Mouse (Mus musculus) embryonic fibroblast, embryonic 13.5 days (primary cell): ENCODE results near the gene Rnf114.

ENCODE experiments used
- CTCF ChIP-seq: IDR thresholded peaks from 2 replicates; pipeline ENCODE4 v1.5.1; 2011; ENCODE audit warnings: mild to moderate bottlenecking, control low read depth, low read length, moderate library complexity, borderline replicate concordance; ENCODE audit not compliant: insufficient read depth
- POLR2A ChIP-seq: IDR thresholded peaks from 2 replicates; pipeline ENCODE4 v1.6.1; 2011; ENCODE audit warnings: low read depth, mild to moderate bottlenecking, control low read depth, low read length, moderate library complexity

DNA sequence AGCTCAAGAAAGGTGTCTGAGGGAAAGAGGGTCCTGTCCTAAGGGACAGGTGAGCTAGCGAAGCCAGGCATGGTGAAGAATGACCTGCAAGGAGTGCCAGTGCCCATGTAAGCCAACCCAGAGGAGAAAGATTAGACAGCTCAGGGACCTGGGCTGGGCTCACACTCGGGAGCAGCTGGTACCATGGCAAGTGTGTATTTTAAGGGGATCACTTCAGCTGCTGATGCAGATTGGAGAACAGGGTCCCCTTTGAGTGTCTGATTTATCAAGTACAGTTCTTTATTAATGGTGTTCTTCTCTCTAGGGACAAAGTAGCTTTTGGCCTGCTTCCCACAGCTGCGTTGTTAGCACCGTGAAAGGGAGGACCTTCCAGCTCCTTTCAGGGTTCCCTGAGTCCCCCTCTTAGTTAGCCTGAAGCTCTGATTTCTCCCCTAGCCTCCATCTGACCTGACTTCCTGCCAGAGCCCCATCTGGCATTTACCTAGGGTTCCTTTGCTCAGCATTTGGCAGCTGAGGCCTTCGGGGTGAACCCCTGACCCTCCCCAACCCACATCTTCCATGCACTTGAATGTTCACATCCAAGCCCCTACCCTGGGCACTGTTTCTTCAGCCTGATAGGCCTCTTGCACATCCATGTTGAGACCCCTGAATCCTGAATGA, 36.0 kb upstream of the Rnf114 start:
- TF ChIP-seq CTCF (no peak), POLR2A (no peak)
